Mouse (Mus musculus) stomach, postnatal 0 days (tissue): ENCODE measurements around the gene 4931428F04Rik. TPM values are rescaled to one million over a fixed set of nuclear protein-coding genes. Genes with fewer than 3 reads are reported as not detected.

Experiments used
- ATAC-seq: fragments of 200-750 bp; cut with Nextera tagmentation; 2 replicates; pipeline ENCODE4 v1.8.0; 2017; ENCODE audit not compliant: low FRiP score, low TSS enrichment
- DNase-seq: peaks from one replicate; pipeline ENCODE4 v3.0.0-alpha.2; 2016; ENCODE audit warnings: low spot score
- H3K27ac ChIP-seq: fragments of 300-500 bp; sonication (generic); replicated peaks from 2 replicates; pipeline ENCODE4 v1.5.1; 2014; ENCODE audit warnings: mild to moderate bottlenecking, control low read depth
- H3K27me3 ChIP-seq: fragments of 300-500 bp; sonication (generic); 2 replicates; pipeline ENCODE4 v1.6.1; 2014; ENCODE audit warnings: low read length; ENCODE audit not compliant: control insufficient read depth, insufficient read depth
- H3K36me3 ChIP-seq: fragments of 300-500 bp; sonication (generic); 2 replicates; pipeline ENCODE4 v1.6.1; 2014; ENCODE audit warnings: low read length, mixed read lengths; ENCODE audit not compliant: control insufficient read depth, insufficient read depth
- H3K4me1 ChIP-seq: fragments of 300-500 bp; sonication (generic); replicated peaks from 2 replicates; pipeline ENCODE4 v1.6.1; 2014; ENCODE audit warnings: antibody characterized with exemption; ENCODE audit not compliant: control insufficient read depth, insufficient read depth
- H3K4me2 ChIP-seq: fragments of 300-500 bp; sonication (generic); replicated peaks from 2 replicates; pipeline ENCODE4 v1.6.1; 2014; ENCODE audit warnings: low read depth, mild to moderate bottlenecking, control low read depth, moderate library complexity
- H3K4me3 ChIP-seq: fragments of 300-500 bp; sonication (generic); 2 replicates; pipeline ENCODE4 v1.5.1; 2014; ENCODE audit warnings: low read depth, low read length, control low read depth
- H3K9ac ChIP-seq: fragments of 300-500 bp; sonication (generic); 2 replicates; pipeline ENCODE4 v1.6.1; 2014; ENCODE audit warnings: mild to moderate bottlenecking, low read length, control low read depth, mixed read lengths
- H3K9me3 ChIP-seq: fragments of 300-500 bp; sonication (generic); 2 replicates; pipeline ENCODE4 v1.6.1; 2016; ENCODE audit warnings: low read length; ENCODE audit not compliant: control insufficient read depth
- CTCF ChIP-seq: IDR thresholded peaks from 2 replicates; pipeline ENCODE4 v1.5.1; 2016; ENCODE audit warnings: antibody characterized with exemption, low read depth, mild to moderate bottlenecking, moderate library complexity
- EP300 ChIP-seq: optimal IDR thresholded peaks from 2 replicates; pipeline ENCODE3; 2016; ENCODE audit warnings: antibody characterized with exemption
- WGBS: fragments of 180-500 bp; shearing (Covaris S2); extraction: QIAGEN DNeasy Blood & Tissue Kit; methylation state at CpG from one replicate; pipeline ENCODE4 v1.1.7; 2014; 5-methylcytosine and 5-hydroxymethylcytosine counted together
- polyA plus RNA-seq: library from polyadenylated mRNA; unstranded; fragments of >200 nt; fragmentation: Nextera tagmentation; extraction: Ambion mirVana; gene quantifications from 2 replicates; pipeline ENCODE4 v1.2.1, GENCODE M21; 2015

The 4931428F04Rik gene
- polyA plus RNA-seq, 1 experiment from 2014 or later: 1.9 TPM

DNA sequence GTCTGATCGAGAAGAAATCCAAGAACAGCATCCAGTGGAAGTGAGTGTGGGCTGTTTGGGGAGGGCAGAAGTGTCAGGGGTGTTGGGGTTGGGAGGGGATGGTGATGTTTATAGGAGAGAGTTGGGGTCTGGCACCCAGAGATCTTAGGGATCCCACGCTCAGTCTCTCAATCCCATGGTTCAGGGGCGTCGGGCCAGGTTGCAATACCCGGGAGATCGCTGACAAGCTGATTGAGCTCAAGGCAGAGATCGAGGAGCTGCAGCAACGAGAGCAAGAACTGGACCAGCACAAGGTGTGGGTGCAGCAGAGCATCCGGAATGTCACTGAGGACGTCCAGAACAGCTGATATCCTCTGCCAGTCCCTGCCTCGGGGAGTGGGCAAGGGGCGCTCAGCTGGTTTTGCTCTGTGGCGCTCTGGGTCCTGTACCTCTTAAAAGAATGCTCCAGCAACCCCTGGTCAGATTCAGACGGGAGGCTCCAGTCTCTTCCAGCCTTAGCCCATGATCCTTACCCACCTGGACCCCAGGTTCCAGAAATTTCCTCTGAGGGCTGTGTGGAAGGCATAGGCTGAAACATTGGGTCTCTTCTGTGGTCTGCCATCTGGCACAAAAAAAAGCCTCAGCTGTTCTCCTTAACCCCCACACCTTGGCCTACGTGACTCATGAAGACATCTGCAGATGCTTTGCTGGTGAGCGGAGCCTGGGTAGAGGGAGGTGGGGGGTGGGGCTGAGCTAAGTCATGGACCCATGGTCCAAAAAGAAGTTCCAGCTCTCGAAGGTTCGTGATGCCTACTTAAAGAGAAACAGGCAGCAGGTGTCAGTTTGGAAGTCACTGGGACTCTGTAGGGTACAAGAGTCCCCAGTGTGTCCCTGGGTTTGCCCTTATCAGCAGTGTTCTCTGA lies 8.9 kb upstream of the 4931428F04Rik start:
- WGBS: 53% methylated on average over 18 of the region's 18 CpGs
- Histone ChIP-seq H3K27ac (0 out of 2 replicates have a peak overlapping the region, but pooled peaks have one; percentile 4), H3K4me3 (peak overlapping the region; percentile 94)

DNA sequence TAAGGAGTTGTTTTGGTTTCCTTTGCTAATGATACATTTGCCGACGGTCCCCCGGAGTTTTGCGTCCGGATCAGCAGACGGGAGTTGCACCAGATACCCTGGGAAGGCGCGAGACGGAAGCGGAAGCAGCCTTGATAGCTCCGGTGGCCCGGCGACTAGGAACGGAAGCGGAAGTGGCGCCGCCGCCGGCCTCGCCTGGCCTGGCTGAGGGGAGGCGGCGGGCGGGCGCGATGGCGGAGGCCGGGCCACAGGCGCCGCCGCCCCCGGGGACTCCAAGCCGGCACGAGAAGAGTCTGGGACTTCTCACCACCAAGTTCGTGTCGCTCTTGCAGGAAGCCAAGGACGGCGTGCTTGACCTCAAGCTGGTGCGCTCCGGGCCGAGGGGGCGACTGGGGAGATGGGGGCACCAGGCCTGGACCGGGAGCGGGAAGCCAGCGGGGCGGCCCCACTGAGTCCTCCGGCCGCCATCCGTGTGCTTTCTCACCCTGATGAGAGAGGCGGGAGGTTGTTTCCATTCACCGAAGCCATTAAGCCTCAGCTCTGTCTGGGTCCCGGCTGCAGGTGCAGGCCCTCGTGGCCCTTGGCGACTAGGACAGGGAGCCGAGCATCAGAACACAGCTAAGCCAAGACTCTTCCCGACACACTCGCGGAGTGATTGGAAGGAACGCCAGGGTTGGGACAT lies 8.0 kb upstream of the 4931428F04Rik start, which contains the start of gene E2f4:
Gene E2f4, plus strand, starts transcription at position 153 of the 682 bp plus-strand sequence.
- 1% methylated on average over 53 of the region's 58 CpGs for WGBS
- Histone ChIP-seq H3K4me1 (peaks cover 5% of the 10 kb centered on the region; the same call in 1 of the 2 replicates), H3K4me3 (peak within 1 kb of the TSS; percentile 94), H3K4me2 (peak within 1 kb of the TSS; percentile 86), H3K9ac (peak within 1 kb of the TSS; percentile 94), H3K27me3 (no peaks in the 10 kb centered on the region), H3K27ac (peak within 1 kb of the TSS; percentile 83), H3K36me3 (peaks cover 13% of the 10 kb centered on the region), H3K9me3 (no peaks in the 10 kb centered on the region)
- ATAC-seq: peak; percentile 92
- TF ChIP-seq EP300 (no peak), CTCF (no peak)
- DNase-seq: peak; percentile 95

More for the DNA sequence above, 8.9 kb upstream of the 4931428F04Rik start:
- Histone ChIP-seq H3K36me3 (peaks cover 17% of the 10 kb centered on the region), H3K27me3 (no peaks in the 10 kb centered on the region), H3K4me1 (peaks cover 5% of the 10 kb centered on the region; the same call in 1 of the 2 replicates), H3K4me2 (peak overlapping the region; percentile 86), H3K9me3 (no peaks in the 10 kb centered on the region), H3K9ac (peak overlapping the region; percentile 94)
- DNase-seq (no peak), ATAC-seq (no peak)
- TF ChIP-seq CTCF (no peak), EP300 (no peak)

DNA sequence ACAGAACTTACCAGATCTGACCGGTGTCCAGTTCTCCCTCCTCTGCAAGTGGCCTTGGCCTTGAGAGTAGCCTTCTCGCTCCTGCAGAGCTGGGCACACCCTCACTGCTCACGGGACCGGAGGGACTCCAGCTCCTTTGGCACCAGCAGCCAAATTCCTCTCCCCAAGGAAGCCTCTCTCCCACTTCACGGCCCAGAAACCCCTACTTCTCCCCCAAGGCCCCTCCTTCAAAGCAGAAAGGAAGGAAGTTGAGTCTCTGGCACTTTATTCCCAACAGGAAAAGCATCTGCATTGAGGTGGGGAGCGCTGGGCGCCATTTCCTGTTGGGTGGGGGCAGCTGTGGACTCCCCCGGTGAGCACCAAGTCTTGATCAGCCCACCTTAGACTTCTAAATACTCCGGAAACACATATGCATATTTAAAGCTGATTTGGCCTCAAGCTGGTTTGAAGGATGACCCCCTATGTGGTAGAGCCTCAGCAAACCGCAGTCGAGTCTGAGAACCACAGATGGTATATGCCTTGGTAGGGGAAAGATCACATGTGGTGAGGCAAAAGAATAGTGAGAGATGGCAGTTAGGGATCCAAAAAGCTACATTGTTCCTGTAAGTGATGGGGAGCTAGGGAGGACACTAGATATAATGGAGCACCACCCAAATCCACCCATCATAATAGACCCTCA lies 6.4 kb upstream of the 4931428F04Rik start, which contains the start of gene Exoc3l:
Gene Exoc3l, minus strand, starts transcription at position 207 of the 679 bp plus-strand sequence.
- WGBS: 57% methylated on average over 11 of the region's 11 CpGs
- Histone ChIP-seq H3K9me3 (no peaks in the 10 kb centered on the region), H3K27ac (no peak within 1 kb of the TSS), H3K4me1 (peaks cover 5% of the 10 kb centered on the region; the same call in 1 of the 2 replicates), H3K9ac (no peak within 1 kb of the TSS), H3K4me3 (no peak within 1 kb of the TSS; the same call in 1 of the 2 replicates), H3K27me3 (no peaks in the 10 kb centered on the region), H3K4me2 (peak within 1 kb of the TSS; percentile 86; the same call in 1 of the 2 replicates), H3K36me3 (peaks cover 6% of the 10 kb centered on the region; the same call in 1 of the 2 replicates)
- no peak for DNase-seq
- no peak for ATAC-seq
- no peak for TF ChIP-seq EP300
- no peak for TF ChIP-seq CTCF

DNA sequence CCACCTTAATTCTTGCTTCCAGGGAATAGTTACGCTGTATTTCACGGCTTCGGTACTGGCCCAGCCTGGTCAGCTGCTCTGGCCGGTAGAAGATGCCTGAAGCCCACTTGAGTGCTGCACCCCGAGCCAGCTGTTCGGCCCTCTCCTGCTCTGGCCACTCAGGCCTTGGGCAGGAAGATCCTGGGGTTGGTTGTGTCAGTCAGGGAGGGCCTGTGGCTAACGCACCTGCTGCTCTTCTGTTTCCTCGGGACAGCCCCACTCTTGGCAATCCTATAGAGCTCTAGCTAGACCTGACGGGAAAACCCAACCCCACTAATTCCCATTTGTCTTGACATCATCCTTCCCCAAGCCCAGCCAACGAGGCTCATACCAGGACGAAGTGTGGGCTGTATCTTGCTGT lies 5.6 kb upstream of the 4931428F04Rik start:
- Histone ChIP-seq H3K9me3 (no peaks in the 10 kb centered on the region), H3K9ac (no peak overlapping the region), H3K4me3 (no peak overlapping the region), H3K4me1 (peaks cover 5% of the 10 kb centered on the region; the same call in 1 of the 2 replicates), H3K4me2 (no peak overlapping the region), H3K27me3 (no peaks in the 10 kb centered on the region), H3K27ac (no peak overlapping the region), H3K36me3 (peaks cover 5% of the 10 kb centered on the region; the same call in 1 of the 2 replicates)
- no peak for TF ChIP-seq CTCF
- no peak for TF ChIP-seq EP300
- DNase-seq: no peak
- WGBS: 66% methylated on average over 11 of the region's 11 CpGs
- ATAC-seq: no peak

DNA sequence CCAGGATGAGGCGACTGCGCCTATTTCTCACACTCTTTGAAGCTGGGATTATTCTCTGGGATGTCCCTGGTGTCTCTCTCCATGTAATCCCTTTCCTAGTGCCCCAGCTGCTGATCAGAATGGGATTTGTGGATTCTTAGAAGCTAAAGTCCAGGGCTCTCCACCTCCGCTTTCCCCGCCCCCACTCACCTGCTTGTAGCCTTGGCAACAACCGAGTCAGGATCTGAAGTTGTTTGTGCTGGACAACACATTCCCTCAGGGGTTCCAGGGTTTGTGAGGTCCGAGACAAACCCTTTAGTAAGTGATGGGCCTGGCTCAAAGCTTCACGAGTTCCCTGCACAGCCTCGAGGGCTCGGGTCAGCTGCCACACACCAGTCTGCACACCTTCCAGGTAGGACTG lies 5.1 kb upstream of the 4931428F04Rik start:
- ATAC-seq (no peak), DNase-seq (no peak)
- Histone ChIP-seq H3K27me3 (no peaks in the 10 kb centered on the region), H3K27ac (no peak overlapping the region), H3K4me2 (no peak overlapping the region), H3K4me1 (peaks cover 9% of the 10 kb centered on the region), H3K4me3 (no peak overlapping the region), H3K9ac (no peak overlapping the region), H3K9me3 (no peaks in the 10 kb centered on the region), H3K36me3 (peaks cover 3% of the 10 kb centered on the region; the same call in 1 of the 2 replicates)
- TF ChIP-seq CTCF (no peak), EP300 (no peak)
- WGBS: 63% methylated on average over 9 of the region's 9 CpGs
